ENCODE assay signal across 10 mouse cellular contexts in genomic region chr7:141666190-141666589, GRCm38 (mm10). TPM values are rescaled to one million over a fixed set of nuclear protein-coding genes. Genes with fewer than 3 reads are reported as not detected.
DNase-seq lines count a peak whose midpoint lies in the region; TF ChIP-seq lines count a peak whose summit lies in the region.
"Had no signal": no experiment of that assay in that cellular context is flagged by ENCODE, and none has a peak within 500 bp of the region (broad histone marks: within the 10 kb centered on the region; RNA-seq: fewer than 3 reads in every experiment).

No protein-coding gene starts in this region.

- H3K27ac ChIP-seq in CH12.LX (ENCODE audit: insufficient read depth, low read depth): no peak overlapping the region
- H3K27ac ChIP-seq: embryonic facial prominence, embryonic 15.5 days; midbrain, embryonic 12.5 days had no signal

- in situ Hi-C loops in CH12.LX (cut with MboI; ENCODE audit: low pct_ligation_motif_present, low pct_unique_long_range_greater_than_20kb, low sequenced_read_pairs): no loop called here

- no peaks in the 10 kb centered on the region for H3K9me3 ChIP-seq in CH12.LX (replicated peaks; ENCODE audit: low read length)
- H3K9me3 ChIP-seq: embryonic facial prominence, embryonic 15.5 days; midbrain, embryonic 12.5 days had no signal

- H3K79me2 ChIP-seq in CH12.LX (replicated peaks; ENCODE audit: control insufficient read depth, extremely low read depth, insufficient read depth, poor library complexity, severe bottlenecking): no peaks in the 10 kb centered on the region

- H3K36me3 ChIP-seq in CH12.LX (replicated peaks in 1 of 2; ENCODE audit: control insufficient read depth in 1 of 2, insufficient read depth in 1 of 2, low read length in 1 of 2): no peaks in the 10 kb centered on the region
- H3K36me3 ChIP-seq: embryonic facial prominence, embryonic 15.5 days; midbrain, embryonic 12.5 days had no signal

- peak; percentile 31 to 74; a peak in 2 of 4 replicates for TF ChIP-seq CTCF in CH12.LX (conservative IDR thresholded peaks at IDR 0.05 in 1 of 2, IDR thresholded peaks at IDR 0.05 in 1 of 2; ENCODE audit: low read depth in 2 of 2, low read length in 2 of 2)

- DNase-seq in heart, adult 9 months (ENCODE audit: low spot score in 2 of 2): peak; percentile 15 to 36
- no peak for DNase-seq in heart, postnatal 25 days (ENCODE audit: low spot score)
- peak; percentile 40 for DNase-seq in CH12.LX (ENCODE audit: extremely low read depth)
- peak; percentile 34 to 68 for DNase-seq in adrenal gland, postnatal 36 days
- peak; percentile 33 for DNase-seq in fibroblast of lung, adult 2 months (ENCODE audit: low read depth)
- peak; percentile 62 to 83 for DNase-seq in kidney, postnatal 36 days
- peak; percentile 58 for DNase-seq in lung, postnatal 14 days
- DNase-seq in thymus, postnatal 4 days: peak; percentile 67

- dilution Hi-C loops in CH12.LX (cut with MboI; ENCODE audit: extremely low pct_ligation_motif_present, extremely low pct_unique_long_range_greater_than_20kb, low sequenced_read_pairs): no loop called here

- peak; percentile 74 for TF ChIP-seq RAD21 in CH12.LX (IDR thresholded peaks at IDR 0.05; ENCODE audit: low read depth, low read length)

- 0 out of 2 replicates have a peak overlapping the region, but pooled peaks have one; percentile 32 for H3K4me2 ChIP-seq in CH12.LX (ENCODE audit: insufficient read depth, low read depth, poor library complexity, severe bottlenecking)
- H3K4me2 ChIP-seq: embryonic facial prominence, embryonic 15.5 days; midbrain, embryonic 12.5 days had no signal

- intact Hi-C loops in heart, postnatal 25 days (cut with DNase I): loop anchor here (1.0 to 5.0 kb wide), 2 partner anchors 134 to 185 kb away; no protein-coding TSS in a partner anchor

- TF ChIP-seq POLR2A in CH12.LX (IDR thresholded peaks at IDR 0.05; ENCODE audit: low read depth, low read length): no peak

- H3K4me1 ChIP-seq in CH12.LX (ENCODE audit: control insufficient read depth in 1 of 2, insufficient read depth in 2 of 2): no peaks in the 10 kb centered on the region
- H3K4me1 ChIP-seq: embryonic facial prominence, embryonic 15.5 days; midbrain, embryonic 12.5 days had no signal

- H3K27me3 ChIP-seq in CH12.LX (replicated peaks): peaks cover 54% of the 10 kb centered on the region
- H3K27me3 ChIP-seq: embryonic facial prominence, embryonic 15.5 days; midbrain, embryonic 12.5 days had no signal

- no peak overlapping the region for H3K9ac ChIP-seq in CH12.LX (ENCODE audit: insufficient read depth, low read depth)
- H3K9ac ChIP-seq: embryonic facial prominence, embryonic 15.5 days; midbrain, embryonic 12.5 days had no signal

- no peak for TF ChIP-seq EP300 in CH12.LX (IDR thresholded peaks at IDR 0.05; ENCODE audit: low read length)

- H3K4me3 ChIP-seq in CH12.LX (replicated peaks in 1 of 3; ENCODE audit: low read depth in 2 of 3, low read length in 2 of 3, poor library complexity in 1 of 3): no peak overlapping the region
- H3K4me3 ChIP-seq: embryonic facial prominence, embryonic 15.5 days; midbrain, embryonic 12.5 days had no signal

TF ChIP-seq in CH12.LX, 34 proteins besides CTCF, POLR2A, EP300 and RAD21:
- TF ChIP-seq MYC (IDR thresholded peaks at IDR 0.05; ENCODE audit: low read depth, low read length) (peak; percentile 79; the same call in 1 of the 2 replicates), RCOR1 (conservative IDR thresholded peaks at IDR 0.05; ENCODE audit: low read depth, low read length) (no peak), HCFC1 (IDR thresholded peaks at IDR 0.05; ENCODE audit: low read depth, low read length) (no peak), SMC3 (IDR thresholded peaks at IDR 0.05; ENCODE audit: low read depth, low read length) (peak; percentile 70), MEF2A (IDR thresholded peaks at IDR 0.05; ENCODE audit: borderline replicate concordance, low read depth, low read length) (no peak), ZMIZ1 (IDR thresholded peaks at IDR 0.05; ENCODE audit: low read depth, low read length) (no peak), KAT2A (IDR thresholded peaks at IDR 0.05; ENCODE audit: insufficient replicate concordance, low read length) (no peak), CHD2 (IDR thresholded peaks at IDR 0.05; ENCODE audit: low read length) (no peak), MAFK (IDR thresholded peaks at IDR 0.05; ENCODE audit: insufficient replicate concordance, low read length) (no peak), BHLHE40 (IDR thresholded peaks at IDR 0.05; ENCODE audit: low read depth, low read length) (no peak)

RNA-seq across cellular contexts. Expression of gene Muc6, which starts 11.1 kb away (rescaled TPM):
- total RNA-seq in heart, postnatal 25 days (2021): not detected
- total RNA-seq in CH12.LX (2012; rRNA removed) (under 0.01 TPM in 1 of 2 replicates, not detected in the other), CH12.LX (2014; rRNA removed) (not detected in 2 replicates)
- 0.12 and 0.13 TPM in 2 replicates for polyA plus RNA-seq in CH12.LX (2012; ENCODE audit: insufficient read length, low read depth)
- total RNA-seq in adrenal gland, postnatal 36 days (2021): not detected

RNA-seq across cellular contexts. Expression of gene Muc2, which starts 23.9 kb away (rescaled TPM):
- total RNA-seq in heart, postnatal 25 days (2021): not detected
- total RNA-seq in CH12.LX (2012; rRNA removed) (not detected in 2 replicates), CH12.LX (2014; rRNA removed) (not detected in 2 replicates)
- polyA plus RNA-seq in CH12.LX (2012; ENCODE audit: insufficient read length, low read depth): not detected in 2 replicates
- under 1 TPM; 0.33 to 0.59 TPM for total RNA-seq in adrenal gland, postnatal 36 days (2021)
